Mouse (Mus musculus) stomach, postnatal 0 days (tissue): ENCODE measurements around the gene Fa2h.

Experiments used
- CTCF ChIP-seq: IDR thresholded peaks from 2 replicates; pipeline ENCODE4 v1.5.1; 2016; ENCODE audit warnings: antibody characterized with exemption, low read depth, mild to moderate bottlenecking, moderate library complexity
- EP300 ChIP-seq: optimal IDR thresholded peaks from 2 replicates; pipeline ENCODE3; 2016; ENCODE audit warnings: antibody characterized with exemption

DNA sequence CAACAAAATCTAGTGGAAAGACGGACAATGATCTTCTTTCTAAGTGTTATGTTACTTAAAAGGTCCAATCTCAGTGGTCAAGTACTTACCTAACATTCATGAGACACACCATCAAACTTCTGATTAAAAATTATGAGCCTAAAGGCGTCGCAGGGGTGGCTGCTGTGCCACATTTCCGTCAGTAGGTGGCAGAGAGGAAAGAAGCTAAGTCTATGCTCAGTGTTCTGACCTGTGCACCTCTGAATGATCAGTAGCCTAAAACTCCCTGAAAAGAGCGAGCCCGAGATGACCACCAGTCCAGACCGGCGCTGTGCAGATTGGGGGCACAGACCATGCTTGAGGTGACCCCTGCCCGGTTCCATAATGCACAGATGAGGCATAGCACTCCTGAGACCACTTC, 25.0 kb upstream of the Fa2h start:
- TF ChIP-seq CTCF (peak; percentile 77), EP300 (no peak)
